ENCODE assay signal across 13 mouse cellular contexts in the genomic region with DNA sequence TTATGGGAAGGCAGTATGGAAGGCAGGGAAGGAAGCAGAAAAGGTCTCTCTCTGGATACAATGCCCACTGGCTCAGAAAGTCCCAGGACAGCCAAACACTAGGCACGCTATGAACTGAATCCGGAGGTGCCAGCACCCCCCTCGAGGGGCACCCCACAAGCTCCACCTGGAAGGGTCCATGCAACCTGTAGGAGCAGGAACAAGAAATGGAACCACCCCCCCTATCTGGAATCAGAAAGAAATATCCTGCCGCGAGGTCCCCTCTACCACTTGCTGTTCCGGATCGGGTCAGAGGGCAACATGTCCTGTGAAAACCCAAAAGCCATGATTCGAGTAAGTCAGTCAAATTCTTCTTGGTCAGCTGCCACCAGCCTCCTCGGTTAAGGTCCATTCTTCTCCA. TPM values are rescaled to one million over a fixed set of nuclear protein-coding genes. Genes with fewer than 3 reads are reported as not detected.
A peak's percentile ranks its signal among the peaks of the same experiment; 100 is the strongest.
DNase-seq lines count a peak whose midpoint lies in the region; ATAC-seq and TF ChIP-seq lines count a peak whose summit lies in the region.
"Had no signal": no experiment of that assay in that cellular context is flagged by ENCODE, and none has a peak within 500 bp of the region (broad histone marks: within the 10 kb centered on the region; RNA-seq: fewer than 3 reads in every experiment).

No protein-coding gene starts in this region.

- 9% methylated on average over 9 of the region's 9 CpGs for WGBS in hindbrain, embryonic 13.5 days
- 11% methylated on average over 9 of the region's 9 CpGs for WGBS in midbrain, embryonic 16.5 days

- ATAC-seq in hindbrain, embryonic 13.5 days (ENCODE audit: low FRiP score), result no peak
- no peak for ATAC-seq in midbrain, embryonic 16.5 days
- ATAC-seq: Patski had no signal

- peak overlapping the region; percentile 68 for H3K4me2 ChIP-seq in hindbrain, embryonic 13.5 days
- H3K4me2 ChIP-seq in midbrain, embryonic 16.5 days (ENCODE audit: low read length), result peak overlapping the region; percentile 70

- no peaks in the 10 kb centered on the region for H3K9me3 ChIP-seq in hindbrain, embryonic 13.5 days
- H3K9me3 ChIP-seq in midbrain, embryonic 16.5 days (replicated peaks; ENCODE audit: control insufficient read depth, low read length, poor library complexity, severe bottlenecking), result no peaks in the 10 kb centered on the region

- H3K27me3 ChIP-seq in hindbrain, embryonic 13.5 days, result peaks cover 69% of the 10 kb centered on the region
- peaks cover 29% of the 10 kb centered on the region for H3K27me3 ChIP-seq in midbrain, embryonic 16.5 days (ENCODE audit: control insufficient read depth, insufficient read depth, low read depth, low read length)
- H3K27me3 ChIP-seq: Patski had no signal

- H3K36me3 ChIP-seq in hindbrain, embryonic 13.5 days, result no peaks in the 10 kb centered on the region
- H3K36me3 ChIP-seq in midbrain, embryonic 16.5 days (ENCODE audit: control insufficient read depth, insufficient read depth, low read length), result no peaks in the 10 kb centered on the region

- DNase-seq in brain, adult 2 months (ENCODE audit: low read depth, low spot score), result peak; percentile 14
- DNase-seq in layer of hippocampus, postnatal 36 days, result no peak
- no peak for DNase-seq in natural killer cell, adult 2 months (ENCODE audit: low spot score in 2 of 2)
- DNase-seq in gastrocnemius, postnatal 25 days, result no peak
- DNase-seq in lung, adult 18-20 months, result no peak
- DNase-seq: gastrocnemius, postnatal 36 days; liver had no signal

- no peak for TF ChIP-seq CTCF in cortical plate, adult 2 months (IDR thresholded peaks at IDR 0.05; ENCODE audit: extremely low read depth, insufficient read depth, low read length)

- H3K9ac ChIP-seq in hindbrain, embryonic 13.5 days, result peak overlapping the region; percentile 82
- peak overlapping the region; percentile 23; the same call in 1 of the 2 replicates for H3K9ac ChIP-seq in midbrain, embryonic 16.5 days (ENCODE audit: low read depth, low read length)

- peak overlapping the region; percentile 11; the same call in 1 of the 2 replicates for H3K4me3 ChIP-seq in cortical plate, adult 2 months (ENCODE audit: insufficient read depth, low read length)
- peak overlapping the region; percentile 54 for H3K4me3 ChIP-seq in hindbrain, embryonic 13.5 days
- peak overlapping the region; percentile 52 for H3K4me3 ChIP-seq in midbrain, embryonic 16.5 days (ENCODE audit: low read depth, low read length)

- H3K4me1 ChIP-seq in cortical plate, adult 2 months (ENCODE audit: control insufficient read depth, insufficient read depth, low read length), result no peaks in the 10 kb centered on the region
- peaks cover 24% of the 10 kb centered on the region for H3K4me1 ChIP-seq in hindbrain, embryonic 13.5 days (replicated peaks)
- peaks cover 16% of the 10 kb centered on the region for H3K4me1 ChIP-seq in midbrain, embryonic 16.5 days (ENCODE audit: control insufficient read depth, insufficient read depth, low read length)

- TF ChIP-seq POLR2A in cortical plate, adult 2 months (IDR thresholded peaks at IDR 0.05; ENCODE audit: extremely low read depth, insufficient read depth, low read length), result no peak

- peak overlapping the region; percentile 54 for H3K27ac ChIP-seq in cortical plate, adult 2 months (ENCODE audit: insufficient read depth, low read length)
- peak overlapping the region; percentile 92 for H3K27ac ChIP-seq in hindbrain, embryonic 13.5 days
- peak overlapping the region; percentile 92 for H3K27ac ChIP-seq in midbrain, embryonic 16.5 days (ENCODE audit: low read length)

RNA-seq across cellular contexts. Expression of a gene that starts 3.5 kb away (rescaled TPM):
- 2.8 and 3.3 TPM in 2 replicates for polyA plus RNA-seq in cortical plate, adult 2 months (2012; rRNA removed)
- 10.9 and 13.9 TPM in 2 replicates for polyA plus RNA-seq in hindbrain, embryonic 13.5 days (2015; fragmentation: Nextera tagmentation; extraction: Ambion mirVana)
- 9.5 and 29.0 TPM in 2 replicates for polyA plus RNA-seq in midbrain, embryonic 16.5 days (2015; fragmentation: Nextera tagmentation; extraction: Ambion mirVana)
- total RNA-seq in layer of hippocampus, postnatal 36 days (2021), result 1 to 10 TPM; 2.3 to 4.6 TPM
- total RNA-seq in gastrocnemius, postnatal 25 days (2021), result not detected
- total RNA-seq: gastrocnemius, postnatal 36 days; megakaryocyte, adult 5-6 weeks had no signal
- polyA plus RNA-seq: intestine, embryonic 14.5 days had no signal

RNA-seq across cellular contexts. Expression of a gene that starts 11.1 kb away (rescaled TPM):
- 0.13 and 0.17 TPM in 2 replicates for polyA plus RNA-seq in cortical plate, adult 2 months (2012; rRNA removed)
- polyA plus RNA-seq in hindbrain, embryonic 13.5 days (2015; fragmentation: Nextera tagmentation; extraction: Ambion mirVana), result 1.8 and 3.0 TPM in 2 replicates
- polyA plus RNA-seq in midbrain, embryonic 16.5 days (2015; fragmentation: Nextera tagmentation; extraction: Ambion mirVana), result 0.82 and 1.4 TPM in 2 replicates
- total RNA-seq in layer of hippocampus, postnatal 36 days (2021), result under 1 TPM; 0.27 to 0.68 TPM
- total RNA-seq in gastrocnemius, postnatal 25 days (2021), result not detected
- total RNA-seq: gastrocnemius, postnatal 36 days; megakaryocyte, adult 5-6 weeks had no signal
- polyA plus RNA-seq: intestine, embryonic 14.5 days; Patski had no signal

RNA-seq across cellular contexts. Expression of a gene that starts 13.3 kb away (rescaled TPM):
- polyA plus RNA-seq in cortical plate, adult 2 months (2012; rRNA removed), result 11.1 and 11.9 TPM in 2 replicates
- polyA plus RNA-seq in hindbrain, embryonic 13.5 days (2015; fragmentation: Nextera tagmentation; extraction: Ambion mirVana), result 9.3 and 13.7 TPM in 2 replicates
- polyA plus RNA-seq in midbrain, embryonic 16.5 days (2015; fragmentation: Nextera tagmentation; extraction: Ambion mirVana), result 6.3 and 15.2 TPM in 2 replicates
- total RNA-seq in layer of hippocampus, postnatal 36 days (2021), result 10 to 100 TPM; 17.3 to 19.5 TPM
- total RNA-seq in gastrocnemius, postnatal 25 days (2021), result not detected
- total RNA-seq: gastrocnemius, postnatal 36 days; megakaryocyte, adult 5-6 weeks had no signal
- polyA plus RNA-seq: intestine, embryonic 14.5 days had no signal

RNA-seq across cellular contexts. Expression of a gene that starts 28.4 kb away (rescaled TPM):
- 0.08 TPM in 1 of 2 replicates, not detected in the other for polyA plus RNA-seq in cortical plate, adult 2 months (2012; rRNA removed)
- polyA plus RNA-seq in hindbrain, embryonic 13.5 days (2015; fragmentation: Nextera tagmentation; extraction: Ambion mirVana), result 0.41 and 0.74 TPM in 2 replicates
- 0.19 and 0.93 TPM in 2 replicates for polyA plus RNA-seq in midbrain, embryonic 16.5 days (2015; fragmentation: Nextera tagmentation; extraction: Ambion mirVana)
- not detected for total RNA-seq in layer of hippocampus, postnatal 36 days (2021)
- total RNA-seq in gastrocnemius, postnatal 25 days (2021), result not detected
- total RNA-seq: gastrocnemius, postnatal 36 days; megakaryocyte, adult 5-6 weeks had no signal
- polyA plus RNA-seq: intestine, embryonic 14.5 days; Patski had no signal
